In genomic region chr2:173168411-173168851, GRCm38 (mm10) we compare ENCODE assay signal across 15 mouse cellular contexts. TPM values are rescaled to one million over a fixed set of nuclear protein-coding genes. Genes with fewer than 3 reads are reported as not detected.
DNase-seq lines count a peak whose midpoint lies in the region; ATAC-seq and TF ChIP-seq lines count a peak whose summit lies in the region.
"Had no signal": no experiment of that assay in that cellular context is flagged by ENCODE, and none has a peak within 500 bp of the region (broad histone marks: within the 10 kb centered on the region; RNA-seq: fewer than 3 reads in every experiment).

No protein-coding gene starts in this region.

- 0 out of 2 replicates have a peak, but pooled peaks cover 10% of the 10 kb centered on the region for H3K27me3 ChIP-seq in kidney, postnatal 0 days (ENCODE audit: insufficient read depth, low read length)

- no peaks in the 10 kb centered on the region for H3K9me3 ChIP-seq in kidney, postnatal 0 days (replicated peaks; ENCODE audit: low read length)

- no peaks in the 10 kb centered on the region for H3K36me3 ChIP-seq in kidney, postnatal 0 days (ENCODE audit: insufficient read depth, low read length)
- H3K36me3 ChIP-seq: G1E had no signal

- no peak overlapping the region for H3K9ac ChIP-seq in kidney, postnatal 0 days (ENCODE audit: low read depth, low read length)
- H3K9ac ChIP-seq: lung, embryonic 14.5 days had no signal

- peaks cover 25% of the 10 kb centered on the region for H3K4me1 ChIP-seq in kidney, postnatal 0 days (replicated peaks; ENCODE audit: insufficient read depth, low read length)

- ATAC-seq in kidney, postnatal 0 days (replicated peaks; ENCODE audit: low FRiP score, low read depth) = no peak

- intact Hi-C loops in gastrocnemius, adult 2 months (cut with DNase I) = no loop called here

- no peak overlapping the region for H3K4me3 ChIP-seq in gastrocnemius, adult 2 months
- H3K4me3 ChIP-seq in layer of hippocampus, adult 2 months = no peak overlapping the region
- no peak overlapping the region for H3K4me3 ChIP-seq in kidney, postnatal 0 days (replicated peaks; ENCODE audit: low read depth, low read length)
- H3K4me3 ChIP-seq: myocyte had no signal

- H3K27ac ChIP-seq in gastrocnemius, adult 2 months = no peak overlapping the region
- H3K27ac ChIP-seq in layer of hippocampus, adult 2 months = peak overlapping the region; percentile 69
- H3K27ac ChIP-seq in kidney, postnatal 0 days = no peak overlapping the region

- DNase-seq in gastrocnemius, adult 18-20 months (ENCODE audit: low spot score) = peak; percentile 36
- no peak for DNase-seq in gastrocnemius, adult 2 months
- peak in 1 of 2 experiments; percentile 54 for DNase-seq in layer of hippocampus, adult 2 months (ENCODE audit: low spot score in 2 of 2)
- no peak for DNase-seq in layer of hippocampus, adult 11-12 months (ENCODE audit: low spot score)
- peak; percentile 55 for DNase-seq in heart, adult 8-10 months (ENCODE audit: low spot score)
- peak; percentile 51 for DNase-seq in kidney, postnatal 0 days (ENCODE audit: low spot score)
- DNase-seq in B cell, adult 2 months = no peak
- no peak for DNase-seq in spleen, postnatal 14 days (ENCODE audit: low spot score in 2 of 2)
- DNase-seq: cerebellum, postnatal 10 days; lung, embryonic 14.5 days had no signal

- no peak for TF ChIP-seq CTCF in gastrocnemius, adult 2 months (IDR thresholded peaks at IDR 0.05)
- no peak for TF ChIP-seq CTCF in layer of hippocampus, adult 2 months (conservative IDR thresholded peaks at IDR 0.05)
- no peak for TF ChIP-seq CTCF in kidney, postnatal 0 days (IDR thresholded peaks at IDR 0.05; ENCODE audit: low read depth)

- 40% methylated on average over 5 of the region's 5 CpGs for WGBS in kidney, postnatal 0 days

- H3K4me2 ChIP-seq in kidney, postnatal 0 days (ENCODE audit: low read length) = no peak overlapping the region
- H3K4me2 ChIP-seq: lung, embryonic 14.5 days had no signal

RNA-seq across cellular contexts. Expression of gene Pck1, which starts 15.6 kb away (rescaled TPM):
- 10 to 100 TPM in 1 of 2 experiments, 1 to 10 TPM in 1; 5.7 to 10.8 TPM for total RNA-seq in gastrocnemius, adult 18-20 months (2021)
- total RNA-seq in gastrocnemius, adult 2 months (2021) = 1 to 10 TPM in 1 of 2 experiments, under 1 TPM in 1; 0.41 to 3.3 TPM
- not detected for total RNA-seq in layer of hippocampus, adult 2 months (2021)
- total RNA-seq in heart, adult 8-10 months (2022) = 1 to 10 TPM; 3.9 to 5.8 (median 4.8) TPM
- 47.2 and 67.8 TPM in 2 replicates for polyA plus RNA-seq in kidney, postnatal 0 days (2015; fragmentation: Nextera tagmentation; extraction: Ambion mirVana)
- total RNA-seq: megakaryocyte, adult 5-6 weeks had no signal
- polyA plus RNA-seq: brain, embryonic 14.5 days; G1E; lung, embryonic 14.5 days; myocyte had no signal

RNA-seq across cellular contexts. Expression of gene Ctcfl, which starts 49.1 kb away (rescaled TPM):
- total RNA-seq in gastrocnemius, adult 18-20 months (2021) = under 1 TPM; 0.07 to 0.19 TPM
- total RNA-seq in gastrocnemius, adult 2 months (2021) = under 1 TPM in 1 of 2 experiments, not detected in 1; 0.23 TPM
- total RNA-seq in layer of hippocampus, adult 2 months (2021) = not detected
- under 1 TPM in 3 of 4 experiments, not detected in 1; 0.11 to 0.47 (median 0.16) TPM for total RNA-seq in heart, adult 8-10 months (2022)
- 0.08 TPM in 1 of 2 replicates, not detected in the other for polyA plus RNA-seq in kidney, postnatal 0 days (2015; fragmentation: Nextera tagmentation; extraction: Ambion mirVana)
- total RNA-seq: G1E; megakaryocyte, adult 5-6 weeks had no signal
- polyA plus RNA-seq: brain, embryonic 14.5 days; G1E; myocyte had no signal

RNA-seq across cellular contexts. Expression of gene Zbp1, which starts 50.3 kb away (rescaled TPM):
- under 1 TPM in 1 of 2 experiments, not detected in 1; 0.47 TPM for total RNA-seq in gastrocnemius, adult 18-20 months (2021)
- total RNA-seq in gastrocnemius, adult 2 months (2021) = not detected
- total RNA-seq in layer of hippocampus, adult 2 months (2021) = under 1 TPM in 1 of 2 experiments, not detected in 1; 0.28 TPM
- total RNA-seq in heart, adult 8-10 months (2022) = under 1 TPM in 3 of 4 experiments, not detected in 1; 0.31 to 0.52 (median 0.46) TPM
- polyA plus RNA-seq in kidney, postnatal 0 days (2015; fragmentation: Nextera tagmentation; extraction: Ambion mirVana) = 1.3 and 1.7 TPM in 2 replicates
- polyA plus RNA-seq: G1E; limb, embryonic 11.5 days had no signal

Comparison
In these comparisons a context has a peak if more than half of its experiments do, and no peak if none do; other contexts are left out.
1. DNase-seq: peak in gastrocnemius, adult 18-20 months (single experiment), heart, adult 8-10 months (single experiment) and kidney, postnatal 0 days (single experiment); none in gastrocnemius, adult 2 months (single experiment), layer of hippocampus, adult 11-12 months (single experiment), B cell, adult 2 months (0 of 2) and spleen, postnatal 14 days (0 of 2).